Mouse (Mus musculus): ENCODE data around the gene Brd4.
A peak's percentile ranks its signal among the peaks of the same experiment; 100 is the strongest.
"Not testable (repeated sequence)": the region's sequence is repeated elsewhere in the genome, so short reads cannot be mapped to it uniquely, and the experiment has no call there.

Gene Brd4

GRCm38 (mm10) chr17:32220873-32221272 is 63.6 kb downstream of the Brd4 start:
- no peak for DNase-seq

GRCm38 (mm10) chr17:32215587-32215986 is 68.9 kb downstream of the Brd4 start:
- DNase-seq: not testable (repeated sequence)

- not testable (repeated sequence) for DNase-seq
These were observed 73.0 kb downstream of the Brd4 start for GRCm38 (mm10) chr17:32211554-32211953.

- peak; percentile 73 for DNase-seq
These were observed 74.8 kb downstream of the Brd4 start for GRCm38 (mm10) chr17:32209752-32210151.

GRCm38 (mm10) chr17:32209144-32209543 is 75.4 kb downstream of the Brd4 start:
- DNase-seq: peak; percentile 67

GRCm38 (mm10) chr17:32207586-32208245 is 76.8 kb downstream of the Brd4 start:
- peak; percentile 78 for DNase-seq

GRCm38 (mm10) chr17:32205345-32205744 is 79.2 kb downstream of the Brd4 start:
- no peak for DNase-seq

GRCm38 (mm10) chr17:32202972-32203371 is 81.5 kb downstream of the Brd4 start:
- DNase-seq: no peak

- DNase-seq: no peak
These were observed 83.4 kb downstream of the Brd4 start for GRCm38 (mm10) chr17:32201086-32201485.

GRCm38 (mm10) chr17:32199796-32200195 is 84.7 kb downstream of the Brd4 start:
- no peak for DNase-seq

- no peak for DNase-seq
These were observed 87.4 kb downstream of the Brd4 start for GRCm38 (mm10) chr17:32197156-32197555.

GRCm38 (mm10) chr17:32195725-32196124 is 88.8 kb downstream of the Brd4 start:
- no peak for DNase-seq

GRCm38 (mm10) chr17:32193010-32193409 is 91.5 kb downstream of the Brd4 start:
- no peak for DNase-seq

- DNase-seq: peak; percentile 38
These were observed 94.7 kb downstream of the Brd4 start for GRCm38 (mm10) chr17:32189850-32190249.

- peak; percentile 36 for DNase-seq
These were observed 95.5 kb downstream of the Brd4 start, which contains the start of gene Ephx3 for GRCm38 (mm10) chr17:32188863-32189636. Gene Ephx3 (minus strand): TSS chr17:32189549.

GRCm38 (mm10) chr17:32183017-32183416 is 101.5 kb downstream of the Brd4 start:
- DNase-seq: no peak

- peak; percentile 38 for DNase-seq
These were observed 104.7 kb downstream of the Brd4 start for GRCm38 (mm10) chr17:32179621-32180491.

GRCm38 (mm10) chr17:32176919-32177318 is 107.6 kb downstream of the Brd4 start:
- DNase-seq: no peak

- peak; percentile 86 for DNase-seq
These were observed 111.4 kb downstream of the Brd4 start for GRCm38 (mm10) chr17:32173166-32173565.

GRCm38 (mm10) chr17:32172485-32172884 is 112.0 kb downstream of the Brd4 start:
- DNase-seq: peak; percentile 32

- DNase-seq: no peak
These were observed 114.8 kb downstream of the Brd4 start for GRCm38 (mm10) chr17:32169518-32170225.

- DNase-seq: peak; percentile 75
These were observed 117.8 kb downstream of the Brd4 start, which contains the start of gene Notch3 for GRCm38 (mm10) chr17:32166687-32167086. Gene Notch3 (minus strand): TSS chr17:32166852.
